Mouse (Mus musculus) heart, adult 18-20 months (tissue): ENCODE measurements around the gene 1700024P04Rik. TPM values are rescaled to one million over a fixed set of nuclear protein-coding genes. Genes with fewer than 3 reads are reported as not detected.

ENCODE experiments used
- DNase-seq, 2 experiments: peaks; one replicate each; pipeline ENCODE4 v3.0.0; 2021 to 2022; ENCODE audit warnings: mixed read lengths in 1 of 2
- total RNA-seq, 2 experiments: library from RNA; stranded (reverse); gene quantifications; 2 replicates each; pipeline ENCODE4 v1.2.3; 2021

Gene 1700024P04Rik
- total RNA-seq, 2 experiments from 2014 or later = not detected

DNA sequence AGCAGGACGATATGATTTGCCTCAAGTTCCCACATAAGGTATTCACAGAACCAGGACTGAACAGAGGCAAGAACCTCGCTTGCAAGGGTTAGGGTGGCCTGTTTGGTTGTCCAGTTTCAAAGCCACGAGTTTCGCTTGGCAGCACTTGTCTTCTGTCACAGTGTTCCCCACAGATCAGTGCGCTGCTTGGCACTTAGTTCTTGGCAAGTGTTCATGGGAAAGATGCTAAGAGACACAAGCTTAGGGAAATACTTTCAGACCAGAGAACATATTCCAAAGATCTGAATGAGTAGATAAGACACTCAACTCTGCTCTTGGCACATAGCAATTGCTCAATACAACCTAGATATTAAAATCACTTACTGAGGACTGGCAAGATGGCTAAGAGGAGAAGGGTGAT, 17.8 kb downstream of the 1700024P04Rik start:
- peak; percentile 51 to 59 for DNase-seq

DNA sequence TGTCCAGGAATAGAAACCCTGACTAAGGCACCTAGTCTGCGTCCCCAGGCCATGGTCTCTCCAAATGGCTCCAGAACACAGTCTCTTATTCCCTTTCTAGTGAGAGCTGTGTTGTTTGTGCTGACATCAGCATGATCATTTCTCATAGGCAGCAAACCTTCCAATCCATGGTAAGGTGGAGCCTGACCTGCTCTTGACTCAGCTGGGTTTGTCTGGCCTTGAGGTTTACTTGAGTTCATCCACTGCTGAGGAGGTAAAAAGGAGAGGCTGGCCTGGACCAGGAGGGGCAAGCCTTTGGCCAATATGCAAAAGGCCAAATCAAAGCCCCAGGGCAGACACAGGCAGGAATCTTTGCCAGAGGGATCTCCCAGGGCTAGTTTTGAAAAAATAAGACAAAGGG, 20.8 kb downstream of the 1700024P04Rik start:
- no peak for DNase-seq

- DNase-seq = no peak
These were observed 26.2 kb downstream of the 1700024P04Rik start for GRCm38 (mm10) chr13:98958177-98958576.

DNA sequence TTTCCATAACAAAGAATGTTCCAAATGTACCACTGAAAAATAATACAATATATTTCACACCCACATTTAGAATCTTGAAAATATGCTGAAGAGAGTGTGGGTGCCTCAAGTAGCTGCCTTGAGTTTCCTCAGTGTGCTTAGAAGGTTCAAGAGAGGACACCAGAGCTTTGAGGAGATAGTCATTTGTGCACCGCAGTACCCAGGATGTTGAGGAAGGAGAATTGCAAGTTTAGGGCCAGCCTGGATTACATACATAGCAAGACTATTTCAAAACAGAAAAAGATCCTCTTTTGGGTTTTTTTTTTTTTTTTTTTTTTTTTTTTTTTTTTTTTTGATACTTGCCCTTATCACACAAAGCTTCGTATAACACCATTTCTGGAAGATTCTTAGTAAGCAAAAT, 28.2 kb downstream of the 1700024P04Rik start:
- no peak for DNase-seq

- DNase-seq = no peak
These were observed 28.7 kb downstream of the 1700024P04Rik start for GRCm38 (mm10) chr13:98955676-98956075.

DNA sequence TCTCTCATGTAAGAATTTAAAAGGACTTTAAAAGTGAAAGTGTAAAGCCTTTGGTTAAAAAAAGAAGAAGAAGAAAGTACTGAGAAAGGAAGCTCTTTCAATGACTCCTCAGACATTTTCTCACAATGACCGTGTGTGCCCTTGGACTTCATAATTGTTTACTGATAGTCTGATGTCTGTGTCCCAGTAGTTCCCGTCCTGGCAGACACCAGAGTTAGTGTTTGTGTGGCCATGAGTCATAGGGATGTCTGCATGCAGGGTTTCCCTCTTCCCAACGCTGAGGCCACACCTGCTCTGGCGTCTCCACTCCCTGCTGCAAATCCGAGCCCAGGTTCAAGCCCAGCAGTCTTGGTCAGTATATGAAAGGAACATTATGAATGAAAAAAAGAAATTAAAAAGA, 29.1 kb downstream of the 1700024P04Rik start:
- DNase-seq = peak; percentile 50 to 67

- no peak for DNase-seq
These were observed 30.5 kb downstream of the 1700024P04Rik start for GRCm38 (mm10) chr13:98953830-98954229.

GRCm38 (mm10) chr13:98951951-98952350, 32.4 kb downstream of the 1700024P04Rik start:
- DNase-seq = no peak

DNA sequence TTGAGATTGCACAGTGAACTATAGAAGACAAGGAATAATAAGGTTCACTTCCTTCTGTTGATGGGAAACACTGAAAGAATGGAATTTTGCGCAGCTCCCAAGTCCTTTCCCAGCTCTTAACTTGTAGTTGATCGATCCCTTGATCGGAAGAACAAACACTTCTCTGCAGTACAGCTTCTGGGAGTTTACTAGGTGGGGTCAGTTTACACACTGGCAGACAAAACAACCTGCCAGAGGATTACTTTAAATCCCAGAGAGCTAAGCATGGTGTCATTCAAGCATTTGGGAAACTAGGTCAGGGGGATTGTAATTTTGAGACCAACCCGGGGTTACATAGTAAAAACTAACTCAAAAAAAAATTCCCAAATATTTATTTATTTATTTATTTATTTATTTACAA, 36.2 kb downstream of the 1700024P04Rik start:
- DNase-seq = no peak

DNA sequence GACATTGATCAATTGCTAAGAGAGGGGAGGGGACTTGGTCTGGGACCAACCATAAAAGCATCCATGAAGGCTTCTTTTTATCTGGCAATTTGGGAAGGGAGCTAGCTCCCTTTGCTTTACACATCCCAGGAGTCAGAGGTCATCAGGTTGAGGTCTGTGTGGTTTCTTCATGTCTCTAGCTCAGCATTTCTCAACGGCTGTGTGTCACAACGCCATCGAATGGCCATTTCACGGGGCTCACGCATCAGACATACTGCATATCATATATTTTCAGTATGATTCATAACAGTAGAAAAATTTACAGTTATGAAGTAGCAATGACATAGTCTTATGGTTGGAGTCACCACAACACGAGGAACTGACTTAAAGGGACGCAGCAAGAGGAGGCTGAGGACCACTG, 37.9 kb downstream of the 1700024P04Rik start:
- DNase-seq = no peak

- no peak for DNase-seq
These were observed 38.5 kb downstream of the 1700024P04Rik start for GRCm38 (mm10) chr13:98945908-98946307.

- no peak for DNase-seq
These were observed 39.0 kb downstream of the 1700024P04Rik start for GRCm38 (mm10) chr13:98945381-98945780.

DNA sequence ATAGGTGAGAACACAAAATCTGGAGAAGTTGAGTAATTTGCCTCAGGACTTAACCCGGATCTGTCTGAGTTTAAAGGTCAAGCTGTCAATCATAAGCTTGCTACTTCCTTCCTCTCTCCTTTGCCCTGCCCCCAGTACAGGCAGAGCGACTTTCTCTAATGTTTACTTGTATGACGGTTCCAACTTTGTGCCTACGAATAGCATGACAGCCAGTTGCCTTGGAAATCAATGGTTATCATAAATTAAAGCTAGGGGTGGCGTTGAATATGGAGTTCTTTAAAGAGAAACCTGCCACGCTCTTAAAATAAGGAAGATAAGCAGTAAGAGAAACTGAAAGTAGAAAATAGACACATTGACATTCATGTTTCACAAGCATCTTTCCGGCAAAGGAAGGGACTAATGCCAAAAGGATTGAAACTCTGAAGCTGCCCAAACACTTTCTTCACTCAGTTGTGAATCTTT, 39.7 kb downstream of the 1700024P04Rik start:
- peak; percentile 45 to 58 for DNase-seq

GRCm38 (mm10) chr13:98942360-98942759, 42.0 kb downstream of the 1700024P04Rik start:
- no peak for DNase-seq

- no peak for DNase-seq
These were observed 42.5 kb downstream of the 1700024P04Rik start for GRCm38 (mm10) chr13:98941829-98942343.

DNA sequence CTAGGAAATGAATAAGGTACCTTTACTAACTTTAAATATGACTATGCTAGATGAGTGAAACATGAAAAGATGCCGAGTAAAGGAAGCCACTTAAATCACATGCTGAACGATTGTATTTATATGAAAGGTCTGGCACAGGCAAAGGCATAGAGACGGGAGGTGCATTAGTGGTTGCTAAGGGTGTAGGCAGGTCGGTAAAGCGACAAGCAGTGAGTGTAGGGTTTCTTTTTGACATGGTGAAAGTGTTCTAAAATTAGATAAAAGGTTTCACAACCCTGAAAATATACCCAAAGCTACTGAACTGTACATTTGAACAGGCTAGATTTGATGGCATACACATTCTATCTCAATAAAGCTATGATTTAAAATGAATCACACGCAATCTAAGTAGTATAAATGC, 47.3 kb downstream of the 1700024P04Rik start:
- no peak for DNase-seq

Other genes with a start within 250 kb of the 1700024P04Rik start
- gene Fcho2, start 169.1 kb downstream of the 1700024P04Rik start, total RNA-seq = 10 to 100 TPM; 27.7 to 38.3 TPM
- gene Tnpo1, start 58.2 kb downstream of the 1700024P04Rik start, total RNA-seq = 10 to 100 TPM; 59.2 to 70.0 TPM
- gene Zfp366, start 200.3 kb upstream of the 1700024P04Rik start, total RNA-seq = 10 to 100 TPM; 14.1 to 14.9 TPM